Mouse (Mus musculus) mouse trophoblast stem cell (cell line): ENCODE data around the gene Aff1.

Experiments
- in situ Hi-C, 2 experiments: fragments of 300-500 bp; cut with MseI, MboI; formaldehyde crosslinking; loops; 2 replicates in 1 of 2; 3 replicates in 1 of 2; pipeline ENCODE4 v1.15.1; 2025

Gene Aff1

GRCm38 (mm10) chr5:103747098-103747497 is 54.9 kb downstream of the Aff1 start:
- in situ Hi-C loops: no loop called here

- in situ Hi-C loops: no loop called here
Observed at GRCm38 (mm10) chr5:103748343-103748742, 56.2 kb downstream of the Aff1 start.

- in situ Hi-C loops: no loop called here
Observed at GRCm38 (mm10) chr5:103749465-103750285, 57.5 kb downstream of the Aff1 start.

GRCm38 (mm10) chr5:103752665-103753510 is 60.7 kb downstream of the Aff1 start:
- in situ Hi-C loops: no loop called here

GRCm38 (mm10) chr5:103753511-103754329 is 61.5 kb downstream of the Aff1 start:
- in situ Hi-C loops: no loop called here

GRCm38 (mm10) chr5:103754330-103755134 is 62.4 kb downstream of the Aff1 start:
- in situ Hi-C loops: no loop called here

GRCm38 (mm10) chr5:103755135-103755487 is 62.9 kb downstream of the Aff1 start:
- in situ Hi-C loops: no loop called here

- in situ Hi-C loops: no loop called here
Observed at GRCm38 (mm10) chr5:103756231-103756714, 64.1 kb downstream of the Aff1 start.

GRCm38 (mm10) chr5:103758491-103758890 is 66.3 kb downstream of the Aff1 start:
- in situ Hi-C loops: no loop called here

- in situ Hi-C loops: no loop called here
Observed at GRCm38 (mm10) chr5:103759489-103760424, 67.6 kb downstream of the Aff1 start.

GRCm38 (mm10) chr5:103760425-103761131 is 68.4 kb downstream of the Aff1 start:
- in situ Hi-C loops: no loop called here

GRCm38 (mm10) chr5:103761754-103762153 is 69.6 kb downstream of the Aff1 start:
- in situ Hi-C loops: no loop called here

GRCm38 (mm10) chr5:103762850-103763254 is 70.7 kb downstream of the Aff1 start:
- in situ Hi-C loops: no loop called here

- in situ Hi-C loops: no loop called here
Observed at GRCm38 (mm10) chr5:103765356-103765755, 73.2 kb downstream of the Aff1 start.

- in situ Hi-C loops: no loop called here
Observed at GRCm38 (mm10) chr5:103765758-103766431, 73.7 kb downstream of the Aff1 start.

- in situ Hi-C loops: no loop called here
Observed at GRCm38 (mm10) chr5:103766432-103766815, 74.2 kb downstream of the Aff1 start.

- in situ Hi-C loops: no loop called here
Observed at GRCm38 (mm10) chr5:103768961-103769360, 76.8 kb downstream of the Aff1 start.

- in situ Hi-C loops: no loop called here
Observed at GRCm38 (mm10) chr5:103769701-103770100, 77.5 kb downstream of the Aff1 start.
